Mouse (Mus musculus) E14TG2a.4 (cell line): ENCODE measurements around the gene Sept1.

Source experiments
- H3K27me3 ChIP-seq: 2 replicates; pipeline ENCODE4 v1.6.1; 2014; ENCODE audit warnings: low read length, control low read depth; ENCODE audit not compliant: insufficient read depth
- H3K36me3 ChIP-seq: 2 replicates; pipeline ENCODE4 v1.6.1; 2014; ENCODE audit warnings: low read length, control low read depth; ENCODE audit not compliant: insufficient read depth
- H3K4me1 ChIP-seq: replicated peaks from 2 replicates; pipeline ENCODE4 v1.6.1; 2014; ENCODE audit warnings: low read depth, low read length, control low read depth
- H3K4me3 ChIP-seq: replicated peaks from 2 replicates; pipeline ENCODE4 v1.5.1; 2014; ENCODE audit warnings: mild to moderate bottlenecking, low read length
- H3K9me3 ChIP-seq: 2 replicates; pipeline ENCODE4 v1.6.1; 2014; ENCODE audit warnings: low read length, control low read depth
- CTCF ChIP-seq: conservative IDR thresholded peaks from 2 replicates; pipeline ENCODE4 v1.5.1; 2014; ENCODE audit warnings: low read length
- NANOG ChIP-seq: IDR thresholded peaks from 2 replicates; pipeline ENCODE4 v1.6.1; 2014; ENCODE audit warnings: borderline replicate concordance, low read length, mixed read lengths
- POU5F1 ChIP-seq: IDR thresholded peaks from 2 replicates; pipeline ENCODE4 v1.6.1; 2014; ENCODE audit warnings: low read length, borderline replicate concordance

Sept1 gene

DNA sequence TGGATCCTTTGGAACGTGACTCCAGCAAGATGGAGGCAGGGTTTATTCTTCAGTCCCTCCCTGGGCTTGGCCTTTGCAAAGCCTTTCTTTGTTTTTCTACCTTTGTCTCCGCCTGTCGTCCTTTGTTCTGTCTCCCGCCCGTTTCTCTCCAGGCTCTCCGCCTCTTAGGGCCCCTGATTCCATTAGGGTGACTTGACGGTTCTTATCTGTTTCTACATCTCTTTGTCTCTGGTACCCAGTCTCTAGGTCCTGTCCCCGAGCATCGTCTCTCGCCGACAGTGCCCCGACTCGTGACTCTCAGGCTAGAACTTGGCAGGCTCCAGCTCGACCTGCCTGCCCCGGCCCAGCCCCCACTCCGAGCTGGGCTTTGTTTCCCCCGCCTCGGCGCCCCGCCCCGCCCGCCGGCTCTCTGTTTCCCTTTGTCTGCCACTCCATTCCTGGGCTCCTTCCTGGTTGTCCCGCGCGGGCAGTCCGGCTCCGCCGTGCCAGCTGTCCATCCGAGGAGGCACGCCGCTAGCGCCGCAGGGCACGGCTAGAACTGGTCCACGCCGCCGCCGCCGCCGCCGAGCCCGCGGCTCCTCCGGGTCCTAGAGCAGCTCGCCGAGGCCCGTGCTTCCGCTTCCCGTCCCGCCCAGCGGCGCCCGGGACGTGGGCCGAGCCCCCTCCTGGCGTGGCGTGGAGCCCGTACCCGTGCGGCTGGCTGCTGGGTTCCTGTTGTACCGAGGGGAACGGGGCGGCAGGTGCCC, at the start of gene Sept1, which contains the start of gene Zfp553:
Gene Sept1, minus strand, starts transcription at position 509 of the 746 bp plus-strand sequence.
Gene Zfp553, plus strand, starts transcription at position 440 of the 746 bp plus-strand sequence.
- TF ChIP-seq NANOG (no peak), POU5F1 (no peak), CTCF (no peak)
- peak within 1 kb of the TSS; percentile 95 for H3K4me3 ChIP-seq
- H3K27me3 ChIP-seq: no peaks in the 10 kb centered on the region
- H3K9me3 ChIP-seq: peaks cover 41% of the 10 kb centered on the region
- peaks cover 65% of the 10 kb centered on the region for H3K4me1 ChIP-seq
- H3K36me3 ChIP-seq: peaks cover 64% of the 10 kb centered on the region

DNA sequence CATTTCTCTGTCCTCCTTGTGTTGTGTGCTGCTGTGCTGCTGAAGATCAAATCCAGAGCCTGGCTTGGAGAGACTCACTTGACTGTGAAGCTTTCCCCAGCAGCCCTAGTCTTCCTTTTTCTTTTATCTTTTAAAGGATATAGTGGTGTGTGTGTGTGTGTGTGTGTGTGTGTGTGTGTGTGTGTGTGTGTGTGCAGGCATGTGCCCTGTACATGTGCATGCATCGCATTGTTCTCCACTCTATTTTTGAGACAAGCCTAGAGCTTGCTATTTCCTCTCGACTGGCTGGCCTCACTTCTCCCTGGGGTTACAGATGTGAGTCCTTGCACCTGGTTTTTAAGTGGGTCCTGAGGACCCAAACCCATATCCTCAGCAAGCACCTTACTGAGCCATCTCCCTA, 49.3 kb upstream of the Sept1 start:
- Histone ChIP-seq H3K9me3 (no peaks in the 10 kb centered on the region), H3K4me1 (peaks cover 40% of the 10 kb centered on the region), H3K4me3 (no peak overlapping the region), H3K36me3 (no peaks in the 10 kb centered on the region), H3K27me3 (no peaks in the 10 kb centered on the region)
- TF ChIP-seq NANOG: no peak
- TF ChIP-seq POU5F1: no peak
- no peak for TF ChIP-seq CTCF

DNA sequence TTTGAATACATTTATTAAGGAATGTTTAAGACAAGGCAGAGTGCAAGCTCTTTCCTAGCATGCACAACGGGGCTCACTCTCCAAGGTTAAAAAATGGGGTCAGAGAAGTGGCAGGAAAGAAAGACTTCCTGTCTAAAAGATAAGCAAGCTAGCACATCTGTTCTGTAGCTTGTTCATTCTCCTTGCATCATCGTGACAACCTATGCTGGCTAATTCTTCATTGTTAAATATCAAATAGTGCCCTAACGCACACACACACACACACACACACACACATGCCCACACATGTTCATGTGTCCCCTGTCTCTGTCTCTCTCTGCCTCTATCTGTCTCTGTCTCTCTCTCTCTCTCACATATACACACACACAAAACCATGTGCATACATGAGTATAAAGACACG, 48.2 kb upstream of the Sept1 start:
- H3K4me1 ChIP-seq: peaks cover 50% of the 10 kb centered on the region
- H3K36me3 ChIP-seq: no peaks in the 10 kb centered on the region
- no peaks in the 10 kb centered on the region for H3K27me3 ChIP-seq
- H3K4me3 ChIP-seq: no peak overlapping the region
- H3K9me3 ChIP-seq: no peaks in the 10 kb centered on the region
- TF ChIP-seq POU5F1: no peak
- TF ChIP-seq NANOG: no peak
- no peak for TF ChIP-seq CTCF

DNA sequence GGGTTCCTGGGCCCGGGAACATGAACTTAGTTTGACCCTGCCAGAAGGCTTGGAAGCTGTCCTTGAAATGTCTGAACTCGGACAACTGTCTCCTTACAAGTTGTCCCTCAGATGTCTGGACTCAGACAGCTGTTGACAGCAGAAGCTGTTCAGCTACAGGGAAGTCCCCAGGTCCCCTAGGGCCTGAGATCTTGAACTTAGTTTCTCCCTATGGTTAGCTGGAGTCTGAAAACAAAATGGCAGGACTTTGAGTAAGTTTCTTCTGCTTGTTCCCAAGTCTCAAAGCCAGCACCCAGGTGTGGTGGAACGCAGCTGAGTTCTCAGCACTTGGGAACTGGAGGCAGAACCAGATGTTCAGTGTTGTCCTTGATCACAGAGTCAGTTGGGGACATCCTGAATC, 47.2 kb upstream of the Sept1 start:
- H3K4me3 ChIP-seq: no peak overlapping the region
- no peaks in the 10 kb centered on the region for H3K36me3 ChIP-seq
- TF ChIP-seq POU5F1 (no peak), NANOG (no peak), CTCF (no peak)
- no peaks in the 10 kb centered on the region for H3K9me3 ChIP-seq
- H3K4me1 ChIP-seq: peaks cover 57% of the 10 kb centered on the region
- H3K27me3 ChIP-seq: no peaks in the 10 kb centered on the region

- peaks cover 60% of the 10 kb centered on the region for H3K4me1 ChIP-seq
- H3K27me3 ChIP-seq: no peaks in the 10 kb centered on the region
- TF ChIP-seq CTCF (peak; percentile 45), POU5F1 (no peak), NANOG (no peak)
- no peaks in the 10 kb centered on the region for H3K9me3 ChIP-seq
- no peaks in the 10 kb centered on the region for H3K36me3 ChIP-seq
- H3K4me3 ChIP-seq: 0 out of 2 replicates have a peak overlapping the region, but pooled peaks have one; percentile 20
Observed at GRCm38 (mm10) chr7:127278311-127278710, 45.4 kb upstream of the Sept1 start.

- no peaks in the 10 kb centered on the region for H3K27me3 ChIP-seq
Observed at GRCm38 (mm10) chr7:127276519-127276961, 43.6 kb upstream of the Sept1 start.

GRCm38 (mm10) chr7:127273925-127274789, 41.2 kb upstream of the Sept1 start, which contains the start of gene Sephs2:
Sephs2 (minus strand) TSS chr7:127274055.
- Histone ChIP-seq H3K4me1 (peaks cover 76% of the 10 kb centered on the region), H3K4me3 (peak within 1 kb of the TSS; percentile 98), H3K27me3 (no peaks in the 10 kb centered on the region), H3K36me3 (peaks cover 30% of the 10 kb centered on the region), H3K9me3 (no peaks in the 10 kb centered on the region)
- TF ChIP-seq NANOG: no peak
- no peak for TF ChIP-seq POU5F1
- TF ChIP-seq CTCF: no peak

More at GRCm38 (mm10) chr7:127276519-127276961, 43.6 kb upstream of the Sept1 start:
- peaks cover 13% of the 10 kb centered on the region for H3K36me3 ChIP-seq
- no peak for TF ChIP-seq POU5F1
- TF ChIP-seq CTCF: no peak
- no peak for TF ChIP-seq NANOG
- H3K9me3 ChIP-seq: no peaks in the 10 kb centered on the region
- peaks cover 76% of the 10 kb centered on the region for H3K4me1 ChIP-seq
- no peak overlapping the region for H3K4me3 ChIP-seq

DNA sequence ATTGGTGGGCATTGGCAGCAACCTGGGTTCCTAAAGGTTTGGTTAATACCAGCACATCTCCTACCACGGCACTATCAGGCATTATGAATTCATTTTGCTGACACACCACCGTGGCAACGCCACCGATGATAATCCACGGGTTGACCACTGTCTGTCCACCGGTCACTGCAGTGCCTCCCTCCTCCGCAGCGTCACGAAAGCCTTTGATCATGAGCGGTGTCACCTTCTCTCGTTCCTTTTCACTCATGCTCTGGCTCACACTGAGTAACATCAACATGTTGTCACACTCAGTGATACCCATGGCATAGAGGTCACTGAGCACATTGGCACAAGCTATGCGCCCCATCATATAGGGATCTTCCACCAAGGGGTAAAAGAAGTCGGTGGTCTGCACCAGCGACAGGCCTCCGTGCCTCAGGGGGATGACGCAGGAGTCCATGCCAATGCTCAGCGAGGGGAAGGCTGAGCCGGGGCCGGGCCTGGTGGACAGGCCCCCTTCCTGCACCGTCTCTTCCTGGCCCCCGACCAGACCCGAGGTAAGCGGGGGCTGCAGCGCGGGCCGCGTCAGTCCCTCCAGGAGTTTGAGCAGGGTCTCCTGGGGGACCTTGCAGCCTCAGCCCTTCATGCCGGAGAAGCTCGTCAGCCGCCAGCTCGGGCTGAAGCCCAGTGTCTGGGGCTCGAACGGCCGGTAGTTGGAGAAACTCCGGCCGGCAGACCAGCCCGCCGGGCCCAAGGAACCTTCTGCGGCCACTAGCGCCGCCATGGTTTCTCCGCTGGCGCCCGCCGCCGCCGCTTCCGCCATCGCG, 40.4 kb upstream of the Sept1 start:
- peaks cover 1% of the 10 kb centered on the region; the same call in 1 of the 2 replicates for H3K9me3 ChIP-seq
- H3K4me3 ChIP-seq: peak overlapping the region; percentile 98
- H3K4me1 ChIP-seq: peaks cover 69% of the 10 kb centered on the region
- TF ChIP-seq NANOG (no peak), CTCF (no peak), POU5F1 (no peak)
- H3K36me3 ChIP-seq: peaks cover 30% of the 10 kb centered on the region
- no peaks in the 10 kb centered on the region for H3K27me3 ChIP-seq
